Mouse (Mus musculus) neutrophil, adult 5-6 weeks (primary cell): ENCODE measurements at regions not wholly inside any gene's neighbourhood (a gene's known extent, or its start where the extent isn't known, plus 50 kb on each side); places are given as distances from the start of the nearest gene placed in this dataset.

Experiments
- ATAC-seq: fragments of 151-379, 151-347 bp; 2 replicates; pipeline ENCODE4 v1.8.0; 2017; ENCODE audit warnings: mild to moderate bottlenecking, moderate TSS enrichment; ENCODE audit not compliant: insufficient number of reproducible peaks, poor library complexity, low FRiP score, severe bottlenecking; ENCODE audit errors: extremely low read depth

GRCm38 (mm10) chr5:119389384-119389783 lies 281.1 kb upstream of the Tbx3 start:
- ATAC-seq = no peak

GRCm38 (mm10) chr5:119389857-119390256 lies 280.6 kb upstream of the Tbx3 start:
- ATAC-seq = no peak

- ATAC-seq = no peak
These were observed 272.0 kb upstream of the Tbx3 start for GRCm38 (mm10) chr5:119398475-119398874.

GRCm38 (mm10) chr5:119400223-119400935 lies 270.1 kb upstream of the Tbx3 start:
- ATAC-seq = no peak

GRCm38 (mm10) chr5:119401915-119402314 lies 268.6 kb upstream of the Tbx3 start:
- ATAC-seq = no peak

GRCm38 (mm10) chr5:119402651-119403050 lies 267.8 kb upstream of the Tbx3 start:
- ATAC-seq = no peak

- no peak for ATAC-seq
These were observed 259.5 kb upstream of the Tbx3 start for GRCm38 (mm10) chr5:119410966-119411365.

- no peak for ATAC-seq
These were observed 254.6 kb upstream of the Tbx3 start for GRCm38 (mm10) chr5:119415835-119416234.

GRCm38 (mm10) chr5:119418486-119418885 lies 252.0 kb upstream of the Tbx3 start:
- ATAC-seq = no peak

- no peak for ATAC-seq
These were observed 242.9 kb upstream of the Tbx3 start for GRCm38 (mm10) chr5:119427511-119428019.

- ATAC-seq = no peak
These were observed 239.2 kb upstream of the Tbx3 start for GRCm38 (mm10) chr5:119431271-119431756.

GRCm38 (mm10) chr5:119434572-119434971 lies 235.9 kb upstream of the Tbx3 start:
- no peak for ATAC-seq

- ATAC-seq = no peak
These were observed 222.0 kb upstream of the Tbx3 start for GRCm38 (mm10) chr5:119448494-119448893.

- no peak for ATAC-seq
These were observed 221.3 kb upstream of the Tbx3 start for GRCm38 (mm10) chr5:119449166-119449565.

GRCm38 (mm10) chr5:119459751-119460150 lies 210.7 kb upstream of the Tbx3 start:
- no peak for ATAC-seq

- ATAC-seq = no peak
These were observed 207.6 kb upstream of the Tbx3 start for GRCm38 (mm10) chr5:119462659-119463530.

GRCm38 (mm10) chr5:119464553-119464952 lies 205.9 kb upstream of the Tbx3 start:
- ATAC-seq = no peak

GRCm38 (mm10) chr5:119467346-119468085 lies 203.0 kb upstream of the Tbx3 start:
- ATAC-seq = no peak

- ATAC-seq = no peak
These were observed 192.5 kb upstream of the Tbx3 start for GRCm38 (mm10) chr5:119477926-119478325.
